Mouse (Mus musculus): ENCODE results near the gene Defb20.

- TF ChIP-seq POLR2A (IDR thresholded peaks at IDR 0.05; ENCODE audit: insufficient read depth, low read depth, low read length) (no peak), CTCF (IDR thresholded peaks at IDR 0.05; ENCODE audit: insufficient read depth, low read depth, low read length) (no peak)
Observed at GRCm38 (mm10) chr2:152500863-152501229, 24.0 kb downstream of the Defb20 start.
